Mouse (Mus musculus): ENCODE results near the gene Pygo2. TPM values are rescaled to one million over a fixed set of nuclear protein-coding genes. Genes with fewer than 3 reads are reported as not detected.

Pygo2 gene
- 10 to 100 TPM; 49.5 to 57.6 TPM for total RNA-seq (2021)
- long read RNA-seq, experiment 1, transcript Pygo2-201 (3 exons, 3,198 nt), result major isoform, 7 of 38 reads
- long read RNA-seq, experiment 1, partial matches to known transcripts, result 0 of 38 reads
- long read RNA-seq, experiment 1, other reads (novel, unspliced or antisense), result 29 of 38 reads
- long read RNA-seq, experiment 2, transcript Pygo2-201 (3 exons, 3,198 nt), result major isoform, 11 of 42 reads
- long read RNA-seq, experiment 2, partial matches to known transcripts, result 26 of 42 reads
- long read RNA-seq, experiment 2, other reads (novel, unspliced or antisense), result 1 of 42 reads

GRCm38 (mm10) chr3:89430171-89431159 is at the start of gene Pygo2:
Pygo2 (plus strand) TSS chr3:89430214.
- peak; percentile 93 to 97 for DNase-seq (ENCODE audit: low spot score in 2 of 2)

GRCm38 (mm10) chr3:89380291-89380690 is 49.7 kb upstream of the Pygo2 start:
- no peak for DNase-seq (ENCODE audit: low spot score in 2 of 2)

GRCm38 (mm10) chr3:89380711-89381110 is 49.3 kb upstream of the Pygo2 start:
- DNase-seq (ENCODE audit: low spot score in 2 of 2), result no peak

GRCm38 (mm10) chr3:89381233-89381632 is 48.8 kb upstream of the Pygo2 start:
- no peak for DNase-seq (ENCODE audit: low spot score in 2 of 2)

GRCm38 (mm10) chr3:89382033-89382882 is 47.8 kb upstream of the Pygo2 start:
- no peak for DNase-seq (ENCODE audit: low spot score in 2 of 2)

- no peak for DNase-seq (ENCODE audit: low spot score in 2 of 2)
Observed at GRCm38 (mm10) chr3:89382950-89383349, 47.1 kb upstream of the Pygo2 start.

- DNase-seq (ENCODE audit: low spot score in 2 of 2), result no peak
Observed at GRCm38 (mm10) chr3:89383651-89384255, 46.3 kb upstream of the Pygo2 start.

GRCm38 (mm10) chr3:89384331-89385076 is 45.5 kb upstream of the Pygo2 start:
- DNase-seq (ENCODE audit: low spot score in 2 of 2), result no peak

- no peak for DNase-seq (ENCODE audit: low spot score in 2 of 2)
Observed at GRCm38 (mm10) chr3:89385451-89385850, 44.6 kb upstream of the Pygo2 start.

GRCm38 (mm10) chr3:89386438-89387420 is 43.3 kb upstream of the Pygo2 start:
- DNase-seq (ENCODE audit: low spot score in 2 of 2), result no peak

GRCm38 (mm10) chr3:89387632-89388031 is 42.4 kb upstream of the Pygo2 start:
- DNase-seq (ENCODE audit: low spot score in 2 of 2), result no peak

- DNase-seq (ENCODE audit: low spot score in 2 of 2), result no peak
Observed at GRCm38 (mm10) chr3:89388134-89388881, 41.7 kb upstream of the Pygo2 start.

GRCm38 (mm10) chr3:89388901-89389740 is 40.9 kb upstream of the Pygo2 start:
- no peak for DNase-seq (ENCODE audit: low spot score in 2 of 2)

GRCm38 (mm10) chr3:89390111-89390515 is 39.9 kb upstream of the Pygo2 start:
- DNase-seq (ENCODE audit: low spot score in 2 of 2), result no peak

- no peak for DNase-seq (ENCODE audit: low spot score in 2 of 2)
Observed at GRCm38 (mm10) chr3:89390699-89391662, 39.0 kb upstream of the Pygo2 start.
